Mouse (Mus musculus): ENCODE measurements around the gene Ap2b1. TPM values are rescaled to one million over a fixed set of nuclear protein-coding genes. Genes with fewer than 3 reads are reported as not detected.
A peak's percentile ranks its signal among the peaks of the same experiment; 100 is the strongest.
"Not testable (repeated sequence)": the region's sequence is repeated elsewhere in the genome, so short reads cannot be mapped to it uniquely, and the experiment has no call there.

The Ap2b1 gene
- polyA plus RNA-seq, 1 experiment, result 125 TPM

GRCm38 (mm10) chr11:83299724-83300123, 900 bp downstream of the Ap2b1 start:
- DNase-seq (ENCODE audit: extremely low spot score in 1 of 2, low spot score in 1 of 2), result no peak

DNA sequence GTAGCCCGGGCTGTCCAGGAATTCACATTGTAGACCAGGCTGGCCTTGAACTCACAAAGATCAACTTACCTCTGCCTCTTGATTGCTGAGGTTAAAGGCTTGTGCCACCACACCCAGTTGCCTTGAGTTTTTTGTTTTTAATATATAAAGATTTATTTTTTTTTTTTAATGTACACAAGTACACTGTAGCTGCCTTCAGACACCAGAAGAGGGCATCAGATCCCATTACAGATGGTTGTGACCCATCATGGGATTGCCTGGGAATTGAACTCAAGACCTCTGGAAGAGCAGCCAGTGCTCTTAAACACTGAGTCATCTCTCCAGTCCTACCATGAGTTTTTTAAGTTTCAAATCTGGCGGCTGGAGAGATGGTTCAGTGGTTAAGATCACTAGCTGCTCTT, 2.6 kb downstream of the Ap2b1 start:
- DNase-seq (ENCODE audit: extremely low spot score in 1 of 2, low spot score in 1 of 2), result no peak

GRCm38 (mm10) chr11:83302124-83302523, 3.3 kb downstream of the Ap2b1 start:
- no peak for DNase-seq (ENCODE audit: extremely low spot score in 1 of 2, low spot score in 1 of 2)

GRCm38 (mm10) chr11:83302526-83303251, 3.9 kb downstream of the Ap2b1 start, which contains the start of gene Pex12:
Gene Pex12, minus strand, starts transcription at chr11:83302586.
- DNase-seq (ENCODE audit: extremely low spot score in 1 of 2, low spot score in 1 of 2), result peak; percentile 90 to 97

GRCm38 (mm10) chr11:83303751-83304150, 4.9 kb downstream of the Ap2b1 start:
- peak in 1 of 2 experiments; percentile 62 for DNase-seq (ENCODE audit: extremely low spot score in 1 of 2, low spot score in 1 of 2)

GRCm38 (mm10) chr11:83304485-83304884, 5.7 kb downstream of the Ap2b1 start:
- no peak for DNase-seq (ENCODE audit: extremely low spot score in 1 of 2, low spot score in 1 of 2)

DNA sequence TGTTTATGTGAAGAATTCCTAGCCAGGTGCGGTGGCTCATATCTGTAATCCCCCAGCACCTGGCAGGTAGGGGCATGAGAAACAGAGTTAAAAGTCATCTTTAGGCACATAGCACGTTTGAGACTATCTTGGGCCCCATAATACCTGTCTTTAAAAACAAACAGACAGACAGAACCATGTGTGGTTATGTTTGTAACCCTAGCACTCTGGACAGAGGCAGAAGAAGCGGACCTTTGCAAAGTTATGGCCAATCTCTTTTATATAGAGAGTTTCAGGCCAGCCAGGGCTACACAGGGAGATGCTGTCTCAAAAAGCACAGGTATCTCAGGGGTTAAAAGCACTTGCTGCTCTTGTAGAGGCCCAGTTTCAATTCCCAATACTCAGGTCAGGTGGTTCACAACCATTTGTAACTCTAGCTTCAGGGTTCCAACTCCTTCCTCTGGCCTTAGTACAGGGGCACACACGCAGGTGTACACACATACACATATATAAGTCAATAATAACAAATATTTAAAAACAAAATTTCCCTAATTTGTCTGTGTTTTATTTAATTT, 8.0 kb downstream of the Ap2b1 start:
- DNase-seq (ENCODE audit: extremely low spot score in 1 of 2, low spot score in 1 of 2), result no peak

DNA sequence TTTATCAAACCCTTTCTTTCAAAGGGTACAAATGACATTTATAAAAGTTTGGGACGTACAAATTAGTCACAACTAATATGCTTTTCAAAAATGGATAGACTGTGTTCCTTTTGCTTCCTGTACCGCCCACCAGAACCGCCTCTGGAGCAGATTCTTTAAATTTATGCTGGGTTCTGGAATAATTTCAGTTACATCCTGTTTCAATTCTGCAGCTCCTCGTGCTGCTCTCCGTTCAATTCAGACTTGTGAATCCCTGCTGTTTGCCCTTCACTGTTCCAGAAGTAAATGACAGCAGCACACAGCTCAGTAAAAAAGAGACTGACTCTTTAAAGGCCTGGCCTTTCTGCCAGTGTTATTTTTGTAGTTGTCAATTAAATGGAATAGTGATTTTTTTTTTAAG, 13.6 kb downstream of the Ap2b1 start:
- DNase-seq (ENCODE audit: extremely low spot score in 1 of 2, low spot score in 1 of 2), result peak in 1 of 2 experiments; percentile 75

GRCm38 (mm10) chr11:83319048-83319447, 20.2 kb downstream of the Ap2b1 start:
- DNase-seq (ENCODE audit: extremely low spot score in 1 of 2, low spot score in 1 of 2), result no peak

- DNase-seq (ENCODE audit: extremely low spot score in 1 of 2, low spot score in 1 of 2), result not testable (repeated sequence)
Observed at GRCm38 (mm10) chr11:83326692-83327091, 27.9 kb downstream of the Ap2b1 start.

DNA sequence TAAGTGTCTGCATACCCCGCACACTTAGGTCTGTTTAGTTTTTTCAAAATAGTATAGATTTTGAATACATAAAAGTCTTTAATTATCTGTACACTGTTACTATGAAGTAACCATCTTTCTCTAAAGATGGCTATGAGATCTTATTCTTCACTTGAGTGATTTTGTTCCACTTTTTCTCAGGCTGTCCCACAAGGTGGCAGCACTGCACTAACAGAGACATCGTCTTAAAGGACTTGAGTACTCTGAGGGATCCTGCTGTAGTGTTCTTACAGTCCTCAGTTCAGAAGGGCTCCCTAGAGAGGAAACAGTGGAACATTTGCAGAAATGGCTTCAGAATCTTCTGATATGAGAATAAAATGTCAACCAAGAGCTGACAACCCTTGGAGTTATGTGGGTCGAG, 28.6 kb downstream of the Ap2b1 start:
- DNase-seq (ENCODE audit: extremely low spot score in 1 of 2, low spot score in 1 of 2), result peak; percentile 27 to 77

DNA sequence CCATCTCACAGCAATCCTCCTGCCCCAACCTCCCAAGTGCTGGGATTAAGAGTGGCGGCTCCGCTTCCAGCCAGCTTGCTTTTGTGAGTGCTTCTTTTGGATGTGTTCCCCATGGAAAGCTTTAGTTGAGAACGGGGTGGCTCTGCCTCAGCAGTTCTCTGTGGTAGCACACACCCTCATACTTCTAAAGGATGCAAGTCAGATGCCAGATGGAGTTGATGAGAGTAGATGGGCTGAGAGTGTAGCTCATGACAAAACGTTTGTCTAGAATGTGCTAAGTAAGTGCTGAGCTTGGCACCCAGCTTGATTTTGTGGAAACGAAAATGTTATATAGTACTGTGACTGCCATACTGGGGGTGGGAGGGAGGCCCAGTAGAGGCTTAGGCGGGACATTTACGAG, 37.0 kb downstream of the Ap2b1 start:
- peak; percentile 62 to 72 for DNase-seq (ENCODE audit: extremely low spot score in 1 of 2, low spot score in 1 of 2)

DNA sequence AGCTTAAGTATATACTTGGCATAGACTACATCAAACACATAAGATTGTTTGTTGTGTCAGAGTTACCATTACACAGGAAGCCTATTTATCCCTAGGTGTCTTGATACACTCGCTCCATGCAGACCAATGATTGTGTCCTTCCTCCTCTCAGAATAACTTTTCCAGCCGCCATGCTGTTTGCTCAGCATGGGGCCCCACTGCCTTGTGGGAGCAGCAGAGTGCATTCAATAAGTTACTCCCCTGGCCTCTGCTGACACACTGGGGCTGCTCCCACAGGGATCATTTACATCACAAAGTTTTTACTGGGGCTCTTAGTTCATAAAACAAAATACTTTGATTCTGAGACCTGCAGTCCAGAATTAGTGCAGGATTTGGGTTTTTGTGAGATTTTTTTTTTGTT, 40.9 kb downstream of the Ap2b1 start:
- no peak for DNase-seq (ENCODE audit: extremely low spot score in 1 of 2, low spot score in 1 of 2)

DNA sequence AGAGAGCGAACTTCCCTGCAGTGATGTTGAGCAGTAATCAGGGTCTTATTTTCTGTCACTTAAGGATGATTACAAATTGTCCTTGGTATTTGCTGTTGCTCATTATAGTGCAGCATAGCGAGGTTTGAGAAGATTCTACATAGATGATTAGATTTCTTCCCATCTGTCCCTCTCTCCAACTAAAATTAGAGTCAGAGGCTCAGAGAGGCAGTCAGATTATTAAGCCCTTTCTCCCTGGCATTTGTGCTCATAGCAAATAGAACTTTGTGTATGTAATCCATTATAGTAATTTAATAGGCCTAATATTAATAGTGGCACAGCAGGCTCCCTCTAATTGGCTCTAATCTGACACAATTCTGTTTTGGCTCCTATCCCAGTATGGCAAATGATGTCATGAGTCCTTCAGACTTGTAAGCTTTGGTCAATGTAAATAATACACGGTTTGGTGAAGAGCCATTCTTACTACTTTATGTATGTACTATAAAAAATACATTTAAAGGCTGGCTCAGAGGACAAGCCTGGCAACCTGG, 43.0 kb downstream of the Ap2b1 start:
- DNase-seq (ENCODE audit: extremely low spot score in 1 of 2, low spot score in 1 of 2), result no peak

DNA sequence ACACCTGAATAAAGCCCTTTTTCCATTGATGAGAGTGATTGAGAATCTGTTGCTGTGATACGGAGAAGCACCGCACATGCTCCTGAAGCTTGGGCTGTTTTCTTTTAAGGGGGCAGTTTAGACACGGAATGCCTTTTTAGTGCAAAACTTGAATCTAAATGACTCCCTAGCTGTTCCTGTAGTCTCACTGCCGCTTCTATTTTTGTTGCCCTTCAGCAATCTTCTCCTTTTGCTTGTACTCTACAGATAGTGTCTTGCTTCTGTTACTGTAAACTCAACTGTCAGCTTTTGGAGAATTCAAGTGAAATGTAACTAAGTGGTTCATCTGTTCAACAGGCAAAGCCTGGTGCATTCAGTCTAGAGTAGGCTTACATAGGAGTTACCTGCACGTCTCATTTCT, 56.6 kb downstream of the Ap2b1 start:
- no peak for DNase-seq (ENCODE audit: extremely low spot score in 1 of 2, low spot score in 1 of 2)

- DNase-seq (ENCODE audit: extremely low spot score in 1 of 2, low spot score in 1 of 2), result peak; percentile 37 to 67
Observed at GRCm38 (mm10) chr11:83357421-83357820, 58.6 kb downstream of the Ap2b1 start.

DNA sequence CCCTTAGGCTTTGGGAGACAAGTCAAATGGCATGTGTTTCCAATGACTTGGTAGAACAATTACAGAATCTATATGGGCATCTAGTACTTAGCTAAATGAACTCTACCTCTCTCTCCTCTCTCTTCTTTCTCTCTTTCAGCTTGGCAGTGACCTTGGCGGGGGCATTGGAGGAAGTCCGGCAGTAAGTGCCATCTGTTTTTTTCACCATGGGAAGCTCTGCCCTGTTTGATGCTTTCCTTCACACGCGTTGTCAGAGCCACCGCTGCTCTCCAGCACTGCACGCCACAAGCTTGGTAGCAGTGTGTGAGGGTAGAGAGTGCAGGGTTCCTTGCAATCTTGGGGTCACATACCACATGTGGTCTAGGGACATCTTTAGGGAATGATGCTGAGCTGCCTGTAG, 65.8 kb downstream of the Ap2b1 start:
- DNase-seq (ENCODE audit: extremely low spot score in 1 of 2, low spot score in 1 of 2), result no peak

GRCm38 (mm10) chr11:83371267-83371666, 72.4 kb downstream of the Ap2b1 start:
- DNase-seq (ENCODE audit: extremely low spot score in 1 of 2, low spot score in 1 of 2), result peak in 1 of 2 experiments; percentile 64

- DNase-seq (ENCODE audit: extremely low spot score in 1 of 2, low spot score in 1 of 2), result no peak
Observed at GRCm38 (mm10) chr11:83379745-83380341, 81.0 kb downstream of the Ap2b1 start.

DNA sequence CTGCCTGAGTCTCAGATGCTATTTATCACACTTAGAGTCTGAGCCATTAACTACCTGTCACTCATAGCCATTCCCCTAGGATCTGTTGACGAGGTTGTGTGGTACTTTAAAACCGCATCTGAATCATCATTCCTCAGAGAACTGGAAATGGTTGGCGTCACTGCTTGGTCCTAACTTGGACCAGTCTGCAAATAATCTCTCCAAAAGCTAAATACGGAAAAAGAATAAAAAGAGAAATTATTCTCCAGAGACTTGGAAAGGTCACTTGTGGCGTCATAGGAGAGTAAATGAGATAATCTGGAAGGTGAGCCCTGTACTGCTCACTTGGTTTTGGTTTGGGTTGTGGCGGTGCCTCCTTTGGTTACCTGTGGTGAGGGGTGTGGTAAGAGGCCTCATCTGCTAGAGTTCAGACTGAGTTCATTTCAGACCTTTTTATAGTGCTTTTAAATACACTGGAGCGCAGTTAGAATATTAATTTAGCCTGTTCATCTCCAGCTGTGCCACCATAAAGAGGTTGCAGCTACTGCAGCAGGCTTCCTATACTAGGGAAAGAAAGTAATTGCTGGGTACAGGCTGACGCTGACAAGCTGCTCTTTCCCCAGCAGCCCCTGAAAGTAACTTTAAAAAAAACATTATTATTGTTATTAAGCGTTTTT, 84.2 kb downstream of the Ap2b1 start:
- no peak for DNase-seq (ENCODE audit: extremely low spot score in 1 of 2, low spot score in 1 of 2)

- DNase-seq (ENCODE audit: extremely low spot score in 1 of 2, low spot score in 1 of 2), result no peak
Observed at GRCm38 (mm10) chr11:83383532-83383887, 84.7 kb downstream of the Ap2b1 start.
